Mouse (Mus musculus): ENCODE data around the gene Map4k5. TPM values are rescaled to one million over a fixed set of nuclear protein-coding genes. Genes with fewer than 3 reads are reported as not detected.

Gene Map4k5
- polyA plus RNA-seq, 1 experiment from 2014 or later, result 48.2 TPM

- Histone ChIP-seq H3K9ac (replicated peaks) (no peak overlapping the region), H3K9me3 (no peaks in the 10 kb centered on the region), H3K4me1 (replicated peaks) (peaks cover 18% of the 10 kb centered on the region), H3K36me3 (peaks cover 62% of the 10 kb centered on the region), H3K27ac (peak overlapping the region; percentile 68), H3K27me3 (no peaks in the 10 kb centered on the region), H3K4me3 (replicated peaks) (no peak overlapping the region), H3K4me2 (no peak overlapping the region)
- no peak for ATAC-seq (ENCODE audit: insufficient number of reproducible peaks, insufficient read depth, low FRiP score, low TSS enrichment, low read depth)
- 86% methylated on average over 6 of the region's 6 CpGs for WGBS
Measured at GRCm38 (mm10) chr12:69805148-69805547, 87.9 kb downstream of the Map4k5 start.

- no peak overlapping the region for H3K4me2 ChIP-seq
- no peaks in the 10 kb centered on the region for H3K27me3 ChIP-seq
- 60% methylated on average over 10 of the region's 10 CpGs for WGBS
- H3K4me1 ChIP-seq (replicated peaks), result peaks cover 18% of the 10 kb centered on the region
- H3K9me3 ChIP-seq, result no peaks in the 10 kb centered on the region
- no peak overlapping the region for H3K4me3 ChIP-seq (replicated peaks)
- ATAC-seq (ENCODE audit: insufficient number of reproducible peaks, insufficient read depth, low FRiP score, low TSS enrichment, low read depth), result 0 out of 2 replicates have a peak, but pooled peaks have one; percentile 28
- H3K9ac ChIP-seq (replicated peaks), result no peak overlapping the region
- H3K36me3 ChIP-seq, result peaks cover 59% of the 10 kb centered on the region
- H3K27ac ChIP-seq, result no peak overlapping the region; the same call in 1 of the 2 replicates
Measured at GRCm38 (mm10) chr12:69804393-69805070, 88.5 kb downstream of the Map4k5 start.

GRCm38 (mm10) chr12:69803196-69803595, 89.8 kb downstream of the Map4k5 start:
- no peaks in the 10 kb centered on the region for H3K9me3 ChIP-seq
- no peak overlapping the region for H3K27ac ChIP-seq
- H3K9ac ChIP-seq (replicated peaks), result no peak overlapping the region
- peaks cover 18% of the 10 kb centered on the region for H3K4me1 ChIP-seq (replicated peaks)
- no peak overlapping the region for H3K4me2 ChIP-seq
- peaks cover 45% of the 10 kb centered on the region for H3K36me3 ChIP-seq
- WGBS, result 89% methylated on average over 4 of the region's 6 CpGs
- H3K27me3 ChIP-seq, result no peaks in the 10 kb centered on the region
- no peak for ATAC-seq (ENCODE audit: insufficient number of reproducible peaks, insufficient read depth, low FRiP score, low TSS enrichment, low read depth)
- H3K4me3 ChIP-seq (replicated peaks), result no peak overlapping the region

- Histone ChIP-seq H3K27ac (no peak overlapping the region), H3K4me3 (replicated peaks) (no peak overlapping the region), H3K4me1 (replicated peaks) (peaks cover 13% of the 10 kb centered on the region), H3K36me3 (peaks cover 23% of the 10 kb centered on the region), H3K27me3 (no peaks in the 10 kb centered on the region), H3K4me2 (no peak overlapping the region), H3K9me3 (no peaks in the 10 kb centered on the region), H3K9ac (replicated peaks) (no peak overlapping the region)
- WGBS, result 83% methylated on average over 4 of the region's 4 CpGs
- no peak for ATAC-seq (ENCODE audit: insufficient number of reproducible peaks, insufficient read depth, low FRiP score, low TSS enrichment, low read depth)
Measured at GRCm38 (mm10) chr12:69800586-69800985, 92.4 kb downstream of the Map4k5 start.

- Histone ChIP-seq H3K4me3 (replicated peaks) (no peak overlapping the region), H3K4me2 (no peak overlapping the region)
- 96% methylated on average over 3 of the region's 3 CpGs for WGBS
Measured at GRCm38 (mm10) chr12:69796311-69796710, 96.7 kb downstream of the Map4k5 start.

GRCm38 (mm10) chr12:69790530-69791505, 102.2 kb downstream of the Map4k5 start, which contains the start of gene Cdkl1:
Gene Cdkl1 (minus strand): TSS chr12:69791267.
- 2% methylated on average over 45 of the region's 45 CpGs for WGBS
- Histone ChIP-seq H3K9ac (replicated peaks) (peak within 1 kb of the TSS; percentile 59), H3K9me3 (no peaks in the 10 kb centered on the region), H3K4me2 (peak within 1 kb of the TSS; percentile 100), H3K4me1 (replicated peaks) (peaks cover 12% of the 10 kb centered on the region), H3K27me3 (peaks cover 36% of the 10 kb centered on the region), H3K36me3 (no peaks in the 10 kb centered on the region), H3K4me3 (replicated peaks) (peak within 1 kb of the TSS; percentile 59), H3K27ac (no peak within 1 kb of the TSS)
- ATAC-seq (ENCODE audit: insufficient number of reproducible peaks, insufficient read depth, low FRiP score, low TSS enrichment, low read depth), result peak; percentile 68; the same call in 1 of the 2 replicates

More at GRCm38 (mm10) chr12:69796311-69796710, 96.7 kb downstream of the Map4k5 start:
- Histone ChIP-seq H3K36me3 (no peaks in the 10 kb centered on the region; the same call in 1 of the 2 replicates), H3K9me3 (no peaks in the 10 kb centered on the region), H3K4me1 (replicated peaks) (no peaks in the 10 kb centered on the region), H3K27me3 (peaks cover 9% of the 10 kb centered on the region), H3K27ac (no peak overlapping the region), H3K9ac (replicated peaks) (no peak overlapping the region)
- no peak for ATAC-seq (ENCODE audit: insufficient number of reproducible peaks, insufficient read depth, low FRiP score, low TSS enrichment, low read depth)

- Histone ChIP-seq H3K9ac (replicated peaks) (peak overlapping the region; percentile 59), H3K4me2 (peak overlapping the region; percentile 100), H3K9me3 (no peaks in the 10 kb centered on the region), H3K4me3 (replicated peaks) (peak overlapping the region; percentile 59), H3K36me3 (no peaks in the 10 kb centered on the region), H3K4me1 (replicated peaks) (peaks cover 12% of the 10 kb centered on the region), H3K27me3 (peaks cover 36% of the 10 kb centered on the region), H3K27ac (no peak overlapping the region)
- 0 out of 2 replicates have a peak, but pooled peaks have one; percentile 20 for ATAC-seq (ENCODE audit: insufficient number of reproducible peaks, insufficient read depth, low FRiP score, low TSS enrichment, low read depth)
- WGBS, result 34% methylated on average over 27 of the region's 27 CpGs
Measured at GRCm38 (mm10) chr12:69789766-69790529, 103.1 kb downstream of the Map4k5 start.

- WGBS, result 84% methylated on average over 5 of the region's 5 CpGs
- H3K4me1 ChIP-seq (replicated peaks), result peaks cover 12% of the 10 kb centered on the region
- no peak overlapping the region for H3K4me2 ChIP-seq
- no peaks in the 10 kb centered on the region for H3K36me3 ChIP-seq
- no peak for ATAC-seq (ENCODE audit: insufficient number of reproducible peaks, insufficient read depth, low FRiP score, low TSS enrichment, low read depth)
- H3K27me3 ChIP-seq, result peaks cover 36% of the 10 kb centered on the region
- H3K4me3 ChIP-seq (replicated peaks), result no peak overlapping the region
- no peak overlapping the region for H3K9ac ChIP-seq (replicated peaks)
- H3K27ac ChIP-seq, result no peak overlapping the region
- H3K9me3 ChIP-seq, result no peaks in the 10 kb centered on the region
Measured at GRCm38 (mm10) chr12:69788380-69788779, 104.6 kb downstream of the Map4k5 start.

GRCm38 (mm10) chr12:69785471-69785870, 107.5 kb downstream of the Map4k5 start:
- Histone ChIP-seq H3K27ac (no peak overlapping the region), H3K36me3 (no peaks in the 10 kb centered on the region), H3K4me2 (no peak overlapping the region), H3K27me3 (peaks cover 20% of the 10 kb centered on the region), H3K9ac (replicated peaks) (no peak overlapping the region), H3K4me3 (replicated peaks) (no peak overlapping the region), H3K4me1 (replicated peaks) (0 out of 2 replicates have a peak, but pooled peaks cover 5% of the 10 kb centered on the region), H3K9me3 (no peaks in the 10 kb centered on the region)
- WGBS, result 85% methylated on average over 9 of the region's 9 CpGs
- no peak for ATAC-seq (ENCODE audit: insufficient number of reproducible peaks, insufficient read depth, low FRiP score, low TSS enrichment, low read depth)

GRCm38 (mm10) chr12:69783247-69784025, 109.6 kb downstream of the Map4k5 start:
- Histone ChIP-seq H3K4me3 (replicated peaks) (no peak overlapping the region), H3K9ac (replicated peaks) (no peak overlapping the region), H3K4me1 (replicated peaks) (no peaks in the 10 kb centered on the region), H3K27me3 (peaks cover 2% of the 10 kb centered on the region; the same call in 1 of the 2 replicates), H3K4me2 (no peak overlapping the region), H3K36me3 (no peaks in the 10 kb centered on the region), H3K9me3 (no peaks in the 10 kb centered on the region), H3K27ac (no peak overlapping the region)
- WGBS, result 62% methylated on average over 6 of the region's 6 CpGs
- no peak for ATAC-seq (ENCODE audit: insufficient number of reproducible peaks, insufficient read depth, low FRiP score, low TSS enrichment, low read depth)

Measured in limb, embryonic 12.5 days (tissue).